Mouse (Mus musculus): ENCODE results near the gene A630076J17Rik. TPM values are rescaled to one million over a fixed set of nuclear protein-coding genes. Genes with fewer than 3 reads are reported as not detected.

Gene A630076J17Rik
- total and polyA plus RNA-seq, 2 experiments from 2014 or later: not detected

DNA sequence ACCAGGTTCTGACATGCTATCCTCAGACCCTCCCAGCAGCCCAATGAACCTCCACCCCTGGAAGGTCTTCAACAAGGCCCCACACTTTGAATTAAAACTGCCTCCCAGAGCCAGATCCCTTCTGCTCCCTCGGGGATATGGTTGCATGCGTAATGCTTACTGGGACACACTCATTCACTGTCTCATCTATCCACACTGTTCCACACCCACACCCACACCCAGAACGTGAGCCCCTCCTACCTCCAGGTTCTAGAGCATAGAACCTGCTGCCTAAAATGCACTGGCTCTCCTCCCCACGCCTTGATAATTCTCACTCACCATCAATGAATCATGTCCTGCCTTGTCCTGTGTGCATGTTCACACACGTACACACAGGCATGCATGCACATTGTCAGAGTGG, 15.8 kb upstream of the A630076J17Rik start:
- no peaks in the 10 kb centered on the region for H3K36me3 ChIP-seq (ENCODE audit: insufficient read depth)
- H3K4me3 ChIP-seq (ENCODE audit: low read depth, low read length): no peak overlapping the region
- no peak overlapping the region for H3K4me2 ChIP-seq (ENCODE audit: low read depth)
- H3K9ac ChIP-seq: no peak overlapping the region
- ATAC-seq (no peak), DNase-seq (no peak)
- no peaks in the 10 kb centered on the region for H3K9me3 ChIP-seq (ENCODE audit: low read length)
- no peak for TF ChIP-seq CTCF (IDR thresholded peaks at IDR 0.05; ENCODE audit: low read depth)
- no peak overlapping the region for H3K27ac ChIP-seq (ENCODE audit: low read depth, low read length)
- H3K27me3 ChIP-seq (ENCODE audit: insufficient read depth, low read length): no peaks in the 10 kb centered on the region
- H3K4me1 ChIP-seq (ENCODE audit: insufficient read depth): no peaks in the 10 kb centered on the region
- 86% methylated on average over 5 of the region's 5 CpGs for WGBS

DNA sequence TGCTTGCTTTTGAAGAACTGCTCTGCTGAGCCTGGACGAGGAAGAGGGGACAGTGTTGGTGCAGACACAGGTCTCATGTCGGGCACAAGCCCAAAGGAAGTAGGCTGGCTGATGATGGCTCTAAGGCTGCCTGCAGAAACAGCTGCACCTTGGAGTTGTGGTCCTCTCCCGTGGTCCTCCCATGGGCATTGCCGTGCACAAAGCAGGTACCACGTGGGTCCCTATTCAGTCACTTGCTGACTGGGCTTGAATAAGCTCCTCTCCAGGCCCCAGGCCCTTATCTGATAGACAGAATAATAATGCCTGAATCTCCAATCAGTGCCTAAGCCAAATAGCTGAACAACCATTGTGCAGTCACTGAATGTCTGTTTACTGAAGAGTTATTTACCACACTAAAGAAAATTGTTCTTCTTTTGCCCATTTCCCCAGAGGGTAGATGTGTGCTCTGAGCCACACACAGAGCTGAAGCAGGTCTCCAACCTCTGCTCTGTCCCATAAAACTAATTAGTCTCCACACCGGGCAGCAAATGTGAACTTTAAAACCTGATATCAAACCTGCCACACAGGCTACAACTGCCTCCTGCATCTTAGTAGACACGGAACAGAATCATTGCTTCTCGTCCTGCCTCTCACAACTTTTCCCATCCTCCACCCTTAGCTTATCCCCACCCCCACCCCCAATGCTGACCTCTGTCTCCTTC, 13.9 kb upstream of the A630076J17Rik start:
- H3K9me3 ChIP-seq (ENCODE audit: low read length): no peaks in the 10 kb centered on the region
- no peak overlapping the region for H3K4me2 ChIP-seq (ENCODE audit: low read depth)
- no peak overlapping the region for H3K27ac ChIP-seq (ENCODE audit: low read depth, low read length)
- no peaks in the 10 kb centered on the region for H3K4me1 ChIP-seq (ENCODE audit: insufficient read depth)
- no peak overlapping the region for H3K4me3 ChIP-seq (ENCODE audit: low read depth, low read length)
- WGBS: 63% methylated on average over 8 of the region's 8 CpGs
- H3K27me3 ChIP-seq (ENCODE audit: insufficient read depth, low read length): no peaks in the 10 kb centered on the region
- ATAC-seq: no peak
- H3K9ac ChIP-seq: no peak overlapping the region
- H3K36me3 ChIP-seq (ENCODE audit: insufficient read depth): no peaks in the 10 kb centered on the region
- no peak for TF ChIP-seq CTCF (IDR thresholded peaks at IDR 0.05; ENCODE audit: low read depth)
- no peak for DNase-seq

DNA sequence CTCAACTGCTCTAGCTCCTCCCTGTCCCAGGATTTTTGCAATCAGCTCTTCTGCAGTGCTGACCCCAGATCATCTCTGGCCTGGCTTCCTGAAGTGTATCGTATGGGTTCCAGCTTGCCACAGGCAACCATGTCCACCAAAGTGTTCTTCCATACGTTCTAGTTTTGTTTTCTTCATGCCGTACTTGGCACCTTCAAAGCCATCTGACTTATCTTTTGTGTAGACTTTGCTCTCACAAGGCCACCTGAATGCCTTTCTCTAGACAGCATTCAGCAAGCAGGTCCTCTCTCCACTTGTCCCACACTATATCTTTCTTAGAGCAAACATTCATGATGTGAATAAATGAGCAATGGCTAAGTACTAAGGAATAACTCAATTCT, 13.3 kb upstream of the A630076J17Rik start:
- no peak for TF ChIP-seq CTCF (IDR thresholded peaks at IDR 0.05; ENCODE audit: low read depth)
- Histone ChIP-seq H3K4me3 (ENCODE audit: low read depth, low read length) (no peak overlapping the region), H3K4me2 (ENCODE audit: low read depth) (no peak overlapping the region), H3K9ac (no peak overlapping the region), H3K27me3 (ENCODE audit: insufficient read depth, low read length) (no peaks in the 10 kb centered on the region), H3K4me1 (ENCODE audit: insufficient read depth) (no peaks in the 10 kb centered on the region), H3K9me3 (ENCODE audit: low read length) (no peaks in the 10 kb centered on the region), H3K27ac (ENCODE audit: low read depth, low read length) (no peak overlapping the region), H3K36me3 (ENCODE audit: insufficient read depth) (no peaks in the 10 kb centered on the region)
- no peak for DNase-seq
- WGBS: 82% methylated on average over 3 of the region's 3 CpGs
- no peak for ATAC-seq

DNA sequence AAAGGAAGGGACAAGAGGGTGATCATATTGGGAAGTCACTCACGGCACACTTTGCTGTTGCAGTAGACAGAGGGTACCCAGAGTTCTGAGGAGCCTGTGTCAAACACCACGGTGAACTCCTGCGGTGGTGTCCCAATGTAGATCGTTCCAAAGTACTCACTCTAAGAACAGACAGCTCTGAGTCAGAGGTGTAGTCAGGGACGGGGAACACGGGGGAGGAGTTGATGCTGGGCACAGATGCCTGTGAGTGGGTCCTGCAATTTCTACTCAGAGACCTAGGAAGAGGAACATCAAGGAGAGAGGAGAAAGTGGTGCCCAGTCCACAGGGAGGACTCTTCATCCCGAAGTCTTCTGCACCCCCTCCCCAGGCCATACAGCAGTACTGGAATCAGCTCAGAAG, 11.8 kb upstream of the A630076J17Rik start:
- Histone ChIP-seq H3K36me3 (ENCODE audit: insufficient read depth) (no peaks in the 10 kb centered on the region), H3K27ac (ENCODE audit: low read depth, low read length) (no peak overlapping the region), H3K27me3 (ENCODE audit: insufficient read depth, low read length) (no peaks in the 10 kb centered on the region), H3K4me1 (ENCODE audit: insufficient read depth) (no peaks in the 10 kb centered on the region), H3K9ac (no peak overlapping the region), H3K9me3 (ENCODE audit: low read length) (no peaks in the 10 kb centered on the region), H3K4me2 (ENCODE audit: low read depth) (no peak overlapping the region), H3K4me3 (ENCODE audit: low read depth, low read length) (no peak overlapping the region)
- DNase-seq (no peak), ATAC-seq (no peak)
- WGBS: 94% methylated on average over 7 of the region's 7 CpGs
- no peak for TF ChIP-seq CTCF (IDR thresholded peaks at IDR 0.05; ENCODE audit: low read depth)

DNA sequence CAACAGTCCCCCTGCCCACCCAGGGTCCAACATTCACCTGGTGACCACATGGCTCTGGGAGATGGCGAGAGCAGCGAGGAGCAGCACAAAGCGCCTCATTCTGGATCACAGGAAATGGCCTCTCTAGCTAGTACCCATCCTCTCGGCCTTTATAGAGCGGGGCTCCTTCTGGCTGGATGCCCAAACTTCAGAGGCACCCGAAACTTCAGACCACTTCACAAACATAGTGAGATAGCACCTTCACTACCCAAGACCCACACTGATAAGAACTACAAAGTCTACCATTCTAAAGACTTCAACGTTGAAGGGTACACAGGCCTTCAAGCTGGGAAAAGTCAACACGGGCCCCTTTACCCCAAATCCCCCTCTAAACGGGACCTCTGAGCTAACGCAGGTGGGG, 8.8 kb upstream of the A630076J17Rik start, which contains the start of gene Cym:
Cym (minus strand) TSS at position 125 of the 400 bp plus-strand sequence.
- WGBS: 91% methylated on average over 10 of the region's 10 CpGs
- H3K27ac ChIP-seq (ENCODE audit: low read depth, low read length): no peak within 1 kb of the TSS
- H3K27me3 ChIP-seq (ENCODE audit: insufficient read depth, low read length): no peaks in the 10 kb centered on the region
- H3K36me3 ChIP-seq (ENCODE audit: insufficient read depth): no peaks in the 10 kb centered on the region
- ATAC-seq (no peak), DNase-seq (no peak)
- no peak within 1 kb of the TSS for H3K4me2 ChIP-seq (ENCODE audit: low read depth)
- H3K4me1 ChIP-seq (ENCODE audit: insufficient read depth): no peaks in the 10 kb centered on the region
- no peak for TF ChIP-seq CTCF (IDR thresholded peaks at IDR 0.05; ENCODE audit: low read depth)
- H3K9ac ChIP-seq: no peak within 1 kb of the TSS
- H3K9me3 ChIP-seq (ENCODE audit: low read length): no peaks in the 10 kb centered on the region
- H3K4me3 ChIP-seq (ENCODE audit: low read depth, low read length): no peak within 1 kb of the TSS

DNA sequence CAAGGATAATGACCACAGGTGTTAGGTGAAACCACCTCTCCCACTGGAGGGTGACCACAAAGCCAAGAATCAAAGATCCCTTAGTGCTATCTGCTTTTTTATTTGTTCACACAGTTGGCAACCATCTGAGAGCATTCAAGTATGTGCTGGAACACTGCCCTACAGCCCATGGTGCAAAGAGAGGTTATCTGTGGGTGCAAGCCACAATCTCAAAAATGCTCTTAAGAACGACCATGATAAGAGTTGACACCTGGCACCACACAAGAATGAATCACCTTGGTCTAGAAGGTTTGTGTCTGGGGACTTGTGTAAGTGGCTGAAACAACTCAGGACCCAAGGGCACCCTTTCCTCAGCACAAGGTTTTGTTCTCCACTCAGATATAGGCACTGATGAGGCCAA, 7.2 kb upstream of the A630076J17Rik start:
- H3K36me3 ChIP-seq (ENCODE audit: insufficient read depth): no peaks in the 10 kb centered on the region
- no peaks in the 10 kb centered on the region for H3K27me3 ChIP-seq (ENCODE audit: insufficient read depth, low read length)
- TF ChIP-seq CTCF (IDR thresholded peaks at IDR 0.05; ENCODE audit: low read depth): no peak
- H3K9me3 ChIP-seq (ENCODE audit: low read length): no peaks in the 10 kb centered on the region
- H3K27ac ChIP-seq (ENCODE audit: low read depth, low read length): no peak overlapping the region
- H3K4me1 ChIP-seq (ENCODE audit: insufficient read depth): no peaks in the 10 kb centered on the region
- no peak overlapping the region for H3K4me2 ChIP-seq (ENCODE audit: low read depth)
- DNase-seq (no peak), ATAC-seq (no peak)
- no peak overlapping the region for H3K4me3 ChIP-seq (ENCODE audit: low read depth, low read length)
- WGBS: 79% methylated on average over 1 of the region's 1 CpGs
- H3K9ac ChIP-seq: no peak overlapping the region

DNA sequence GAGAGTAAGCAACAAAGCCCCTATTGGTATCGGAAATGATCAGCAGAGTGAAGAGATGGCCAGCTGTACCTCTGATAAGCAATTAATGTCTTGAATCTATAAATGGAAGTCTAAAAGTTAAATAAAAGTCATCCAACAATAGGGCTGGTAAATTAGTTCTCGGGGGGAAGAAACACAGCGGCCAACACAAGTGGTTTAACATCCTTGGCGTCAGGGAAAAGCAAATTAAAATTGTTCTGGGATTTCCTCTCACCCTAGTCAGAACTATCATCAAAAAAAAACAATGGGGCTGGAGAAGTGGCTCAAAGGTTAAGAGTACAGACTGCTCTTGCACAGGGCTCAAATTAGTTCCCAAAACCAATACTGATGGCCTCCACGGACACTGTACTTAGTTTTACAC, 4.6 kb upstream of the A630076J17Rik start:
- H3K36me3 ChIP-seq (ENCODE audit: insufficient read depth): no peaks in the 10 kb centered on the region
- ATAC-seq: no peak
- no peaks in the 10 kb centered on the region for H3K9me3 ChIP-seq (ENCODE audit: low read length)
- DNase-seq: no peak
- no peak for TF ChIP-seq CTCF (IDR thresholded peaks at IDR 0.05; ENCODE audit: low read depth)
- WGBS: 93% methylated on average over 5 of the region's 5 CpGs
- no peak overlapping the region for H3K4me3 ChIP-seq (ENCODE audit: low read depth, low read length)
- no peak overlapping the region for H3K9ac ChIP-seq
- H3K27ac ChIP-seq (ENCODE audit: low read depth, low read length): no peak overlapping the region
- H3K4me1 ChIP-seq (ENCODE audit: insufficient read depth): no peaks in the 10 kb centered on the region
- H3K27me3 ChIP-seq (ENCODE audit: insufficient read depth, low read length): no peaks in the 10 kb centered on the region
- H3K4me2 ChIP-seq (ENCODE audit: low read depth): no peak overlapping the region

Data from forebrain, postnatal 0 days (tissue).